Mouse (Mus musculus): ENCODE results near the gene AC109138.7.

DNA sequence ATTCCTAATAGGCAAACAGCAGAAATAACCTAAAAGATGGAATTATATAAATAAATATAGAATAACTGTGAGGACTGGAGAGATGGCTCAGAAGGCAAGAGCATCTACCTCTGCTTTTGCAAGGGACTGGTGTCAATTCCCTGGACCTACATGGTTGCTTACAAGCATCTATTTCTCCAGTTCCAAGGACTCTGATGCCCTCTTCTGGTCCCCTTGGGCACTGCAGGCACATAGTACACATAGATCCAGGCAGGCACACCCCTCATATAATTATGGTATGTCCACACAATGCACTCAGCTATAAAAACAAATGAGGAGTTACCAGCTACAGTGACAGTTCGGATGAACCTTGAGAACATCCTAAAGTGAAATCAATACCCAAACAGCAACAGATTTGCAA lies 65.3 kb downstream of the AC109138.7 start:
- TF ChIP-seq MYOD1 (IDR thresholded peaks at IDR 0.05; ENCODE audit: control insufficient read depth, insufficient read length, low read depth) (no peak), CTCF (IDR thresholded peaks at IDR 0.05; ENCODE audit: control insufficient read depth, insufficient read depth, insufficient read length) (no peak), FOSL1 (IDR thresholded peaks at IDR 0.05; ENCODE audit: insufficient read depth, low read length, poor library complexity, severe bottlenecking) (no peak)
